Mouse (Mus musculus): ENCODE results near the gene Irgm1. TPM values are rescaled to one million over a fixed set of nuclear protein-coding genes. Genes with fewer than 3 reads are reported as not detected.
"Not testable (repeated sequence)": the region's sequence is repeated elsewhere in the genome, so short reads cannot be mapped to it uniquely, and the experiment has no call there.

The Irgm1 gene
- total RNA-seq, 2 experiments from 2014 or later = 67.1 to 69.6 TPM

GRCm38 (mm10) chr11:48862784-48863319 lies 8.6 kb downstream of the Irgm1 start:
- ATAC-seq (replicated peaks; ENCODE audit: low FRiP score, poor library complexity, severe bottlenecking) = no peak

GRCm38 (mm10) chr11:48859014-48859413 lies 12.5 kb downstream of the Irgm1 start:
- ATAC-seq (replicated peaks; ENCODE audit: low FRiP score, poor library complexity, severe bottlenecking) = peak; percentile 46; the same call in 1 of the 2 replicates

GRCm38 (mm10) chr11:48853474-48854180 lies 17.9 kb downstream of the Irgm1 start:
- peak; percentile 38 for ATAC-seq (replicated peaks; ENCODE audit: low FRiP score, poor library complexity, severe bottlenecking)

GRCm38 (mm10) chr11:48852624-48853473 lies 18.6 kb downstream of the Irgm1 start:
- no peak for ATAC-seq (replicated peaks; ENCODE audit: low FRiP score, poor library complexity, severe bottlenecking)

GRCm38 (mm10) chr11:48852190-48852589 lies 19.3 kb downstream of the Irgm1 start:
- ATAC-seq (replicated peaks; ENCODE audit: low FRiP score, poor library complexity, severe bottlenecking) = no peak

GRCm38 (mm10) chr11:48851270-48851995 lies 20.1 kb downstream of the Irgm1 start:
- no peak for ATAC-seq (replicated peaks; ENCODE audit: low FRiP score, poor library complexity, severe bottlenecking)

- no peak for ATAC-seq (replicated peaks; ENCODE audit: low FRiP score, poor library complexity, severe bottlenecking)
Measured at GRCm38 (mm10) chr11:48850240-48850639, 21.2 kb downstream of the Irgm1 start.

- ATAC-seq (replicated peaks; ENCODE audit: low FRiP score, poor library complexity, severe bottlenecking) = no peak
Measured at GRCm38 (mm10) chr11:48846881-48847280, 24.6 kb downstream of the Irgm1 start.

GRCm38 (mm10) chr11:48846362-48846761 lies 25.1 kb downstream of the Irgm1 start:
- not testable (repeated sequence) for ATAC-seq (replicated peaks; ENCODE audit: low FRiP score, poor library complexity, severe bottlenecking)

GRCm38 (mm10) chr11:48845244-48845815 lies 26.2 kb downstream of the Irgm1 start:
- ATAC-seq (replicated peaks; ENCODE audit: low FRiP score, poor library complexity, severe bottlenecking) = no peak

- ATAC-seq (replicated peaks; ENCODE audit: low FRiP score, poor library complexity, severe bottlenecking) = no peak
Measured at GRCm38 (mm10) chr11:48844309-48844708, 27.2 kb downstream of the Irgm1 start.

- ATAC-seq (replicated peaks; ENCODE audit: low FRiP score, poor library complexity, severe bottlenecking) = no peak
Measured at GRCm38 (mm10) chr11:48843202-48843601, 28.3 kb downstream of the Irgm1 start.

- ATAC-seq (replicated peaks; ENCODE audit: low FRiP score, poor library complexity, severe bottlenecking) = no peak
Measured at GRCm38 (mm10) chr11:48842378-48842792, 29.1 kb downstream of the Irgm1 start.

- no peak for ATAC-seq (replicated peaks; ENCODE audit: low FRiP score, poor library complexity, severe bottlenecking)
Measured at GRCm38 (mm10) chr11:48841213-48841612, 30.3 kb downstream of the Irgm1 start.

GRCm38 (mm10) chr11:48840805-48841204 lies 30.7 kb downstream of the Irgm1 start:
- ATAC-seq (replicated peaks; ENCODE audit: low FRiP score, poor library complexity, severe bottlenecking) = no peak

GRCm38 (mm10) chr11:48838879-48839680 lies 32.4 kb downstream of the Irgm1 start:
- no peak for ATAC-seq (replicated peaks; ENCODE audit: low FRiP score, poor library complexity, severe bottlenecking)

- no peak for ATAC-seq (replicated peaks; ENCODE audit: low FRiP score, poor library complexity, severe bottlenecking)
Measured at GRCm38 (mm10) chr11:48838181-48838797, 33.2 kb downstream of the Irgm1 start.
